Mouse (Mus musculus): ENCODE results near the gene Acvr1b.
A peak's percentile ranks its signal among the peaks of the same experiment; 100 is the strongest.

Gene Acvr1b

DNA sequence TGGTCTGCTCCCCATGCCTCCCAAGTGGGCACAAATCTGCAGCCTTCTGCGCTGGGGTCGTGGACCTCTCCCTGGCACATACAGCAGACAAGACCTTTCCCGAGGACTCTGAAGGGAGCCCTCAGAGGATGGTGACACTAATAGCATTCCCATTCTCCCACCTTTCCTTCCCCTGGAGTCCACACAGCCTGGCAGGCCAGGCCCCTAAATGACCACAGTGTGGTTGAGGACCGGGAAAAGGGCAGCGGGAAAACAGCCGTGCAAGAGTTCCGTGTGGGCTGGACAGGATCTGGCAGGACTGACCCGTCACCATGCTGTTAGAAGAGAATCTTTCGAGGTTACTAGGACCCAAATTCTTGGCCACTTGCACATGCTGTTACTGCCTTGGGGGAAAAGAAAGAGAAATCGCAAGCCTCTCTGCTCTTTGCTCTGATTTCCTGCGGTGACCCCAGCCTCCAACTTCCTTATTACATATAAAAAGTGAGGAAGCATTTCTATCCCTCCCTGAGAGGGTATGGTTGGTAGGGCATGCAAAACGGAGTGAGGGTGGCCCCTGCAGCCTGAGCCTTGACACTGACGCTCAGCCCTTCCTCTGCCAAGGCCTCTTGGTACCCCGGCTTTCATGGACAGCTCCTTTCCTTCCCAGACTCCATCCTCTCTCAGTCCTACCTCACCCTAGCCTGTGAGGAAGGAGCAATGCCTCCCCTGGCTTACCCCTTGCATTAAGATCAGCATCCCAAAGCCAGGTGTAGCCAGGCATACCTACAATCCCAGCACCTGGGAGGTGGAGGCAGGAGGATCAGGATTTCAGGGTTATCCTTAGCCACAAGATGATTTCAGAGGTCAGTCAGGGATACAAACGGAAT lies 27.5 kb upstream of the Acvr1b start:
- peak; percentile 44 for DNase-seq (ENCODE audit: low spot score)

DNA sequence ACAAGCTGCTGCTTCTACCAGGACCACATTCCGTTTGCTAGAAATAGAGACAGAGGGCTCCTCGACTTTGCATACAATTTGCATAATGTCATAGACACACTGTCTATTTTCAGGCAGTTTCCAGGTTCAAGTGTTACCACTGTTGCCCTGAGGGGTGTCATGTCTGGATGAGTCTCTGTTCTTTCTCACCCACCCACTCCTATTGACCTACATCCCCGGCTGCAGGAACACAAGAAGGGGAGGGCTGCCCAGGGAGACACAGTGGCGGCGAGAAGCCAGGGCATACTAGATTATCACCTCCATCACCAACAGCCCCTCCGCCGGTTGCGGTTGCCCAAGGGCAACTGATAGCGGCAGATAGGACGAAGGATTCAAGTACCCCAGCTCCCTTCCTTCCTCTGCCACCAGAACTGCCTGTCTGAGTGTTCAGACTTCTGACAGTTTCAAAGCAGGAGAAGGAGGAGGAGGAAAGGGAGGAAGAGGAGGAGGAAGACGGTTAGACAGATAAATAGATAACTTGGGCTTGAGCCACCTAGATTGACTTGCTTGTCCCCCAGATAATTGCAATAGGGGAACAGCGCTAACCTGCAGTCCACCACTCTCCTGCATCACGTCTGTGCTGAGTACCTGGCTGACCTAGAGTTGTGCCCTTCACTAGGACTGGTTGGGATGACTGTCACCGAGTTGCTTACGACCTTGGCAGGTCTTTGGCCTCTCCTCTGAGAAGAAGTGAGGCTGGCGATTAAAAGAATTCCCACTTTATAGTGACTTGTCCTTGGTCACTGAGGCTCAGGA lies 26.6 kb upstream of the Acvr1b start:
- DNase-seq (ENCODE audit: low spot score): peak; percentile 47

DNA sequence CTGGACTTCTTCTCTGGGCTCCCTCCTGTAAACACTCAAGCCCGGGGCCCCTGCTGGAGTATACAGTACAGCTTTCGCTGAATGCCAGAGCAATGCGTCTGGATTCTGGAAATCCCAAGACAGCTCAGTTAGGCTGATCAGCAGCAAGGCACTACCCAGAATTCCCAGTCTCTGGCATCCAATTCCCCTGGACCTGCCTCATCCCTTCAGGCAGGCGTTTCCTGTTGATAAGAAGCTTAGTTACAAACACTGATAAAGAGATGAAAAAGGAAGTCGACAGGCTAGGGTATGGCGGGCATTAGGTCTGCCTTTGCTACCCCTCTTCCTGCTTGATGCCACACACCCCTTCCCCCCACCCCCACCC lies 26.0 kb upstream of the Acvr1b start:
- peak; percentile 80 for DNase-seq (ENCODE audit: low spot score)

DNA sequence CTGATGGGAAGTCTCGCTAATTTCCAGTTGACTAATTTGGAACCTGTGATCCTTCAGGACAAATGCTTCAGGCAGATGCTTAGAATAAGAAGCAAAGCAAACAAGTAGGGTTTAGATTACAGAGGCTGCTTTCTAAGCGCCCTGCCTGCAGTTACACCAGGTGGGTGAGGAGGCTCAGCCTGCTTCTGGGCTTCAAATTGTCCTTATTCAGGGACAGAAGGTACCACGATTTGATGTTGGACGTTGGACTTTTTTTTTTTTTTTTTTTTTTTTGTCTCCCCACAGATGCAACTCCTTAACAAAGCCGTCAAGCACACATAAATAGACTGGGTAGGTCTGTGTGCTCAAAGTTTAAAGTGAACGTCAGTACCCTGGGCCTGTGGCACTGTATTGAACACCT lies 25.3 kb upstream of the Acvr1b start:
- DNase-seq (ENCODE audit: low spot score): peak; percentile 85

DNA sequence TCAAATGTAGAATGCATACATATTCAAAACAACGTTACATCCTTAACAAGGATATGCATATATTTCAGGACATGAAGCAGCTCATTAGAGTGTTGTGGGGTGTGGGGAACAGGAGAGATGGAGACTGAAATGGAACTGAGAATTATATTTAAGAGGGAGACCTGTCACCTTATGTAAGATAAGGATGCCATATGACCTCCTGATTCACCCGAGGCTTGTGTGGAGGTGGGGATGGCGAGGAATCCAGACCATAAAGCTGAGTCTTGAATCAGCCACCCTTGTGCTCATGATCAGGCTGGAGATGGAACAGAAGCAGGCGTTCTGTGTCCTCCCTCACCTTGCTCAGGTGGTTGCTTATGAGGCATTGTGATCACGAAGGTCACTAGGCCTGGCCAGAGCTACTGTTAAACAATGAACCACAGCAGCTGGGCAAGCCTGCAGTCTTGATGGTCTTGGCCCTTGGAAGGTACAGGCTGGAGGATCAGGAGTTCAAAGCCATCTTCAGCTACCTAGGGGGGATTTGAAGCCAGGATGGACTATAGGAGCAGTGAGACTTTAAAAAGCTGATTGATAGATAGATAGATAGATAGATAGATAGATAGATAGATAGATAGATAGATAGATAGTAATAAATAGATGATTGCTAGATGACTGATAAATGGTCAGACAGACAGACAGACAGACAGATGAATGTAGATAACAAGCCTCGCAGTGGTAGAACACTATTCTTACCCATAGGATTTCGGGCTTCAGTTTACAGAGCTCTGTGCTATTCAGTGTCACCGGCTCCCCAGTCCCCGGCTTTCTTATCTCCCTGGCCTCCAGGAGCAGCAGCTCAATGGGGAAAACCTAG lies 22.2 kb upstream of the Acvr1b start:
- no peak for DNase-seq (ENCODE audit: low spot score)

DNA sequence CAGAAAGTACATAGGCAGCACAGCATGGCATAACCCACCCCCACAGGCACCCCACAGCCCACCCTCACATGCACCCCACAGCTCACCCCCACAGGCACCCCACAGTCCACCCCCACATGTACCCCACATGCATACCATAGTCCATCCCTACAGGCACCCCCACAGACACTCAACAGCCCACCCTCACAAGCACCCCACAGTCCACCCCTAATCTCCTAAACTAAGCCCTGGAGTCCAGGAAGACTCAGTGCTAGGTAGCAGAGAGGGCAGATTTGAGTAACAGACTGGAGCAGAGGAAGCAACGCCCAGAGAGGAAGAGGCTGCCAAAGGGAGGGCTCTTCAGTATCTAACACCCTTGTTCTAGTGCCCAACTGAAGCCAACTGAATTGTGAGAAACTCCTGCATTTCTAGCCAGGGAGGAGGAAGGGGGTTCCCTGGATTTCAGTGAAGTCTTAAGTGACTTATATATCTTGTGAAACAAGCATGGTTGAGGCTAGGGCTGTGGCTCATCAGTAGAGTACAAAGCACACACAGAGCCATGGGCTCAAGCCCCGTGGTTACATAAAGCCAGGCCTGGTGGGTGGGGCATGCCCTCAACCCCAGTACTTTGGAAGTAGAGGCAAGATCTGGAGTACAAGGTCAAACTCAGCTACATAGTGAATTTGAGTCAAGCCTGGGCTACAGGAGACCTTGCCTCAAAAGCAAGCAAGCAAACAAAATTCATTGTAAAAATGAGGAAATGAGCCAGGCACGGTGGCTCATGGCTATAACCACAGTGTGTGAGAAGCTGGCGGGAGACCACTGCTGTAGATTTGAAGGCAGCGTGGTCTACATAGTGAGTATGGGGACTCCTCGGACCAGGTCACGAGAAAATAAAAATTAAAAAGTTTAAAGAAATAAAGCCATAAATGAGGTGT lies 18.9 kb upstream of the Acvr1b start:
- no peak for DNase-seq (ENCODE audit: low spot score)

DNA sequence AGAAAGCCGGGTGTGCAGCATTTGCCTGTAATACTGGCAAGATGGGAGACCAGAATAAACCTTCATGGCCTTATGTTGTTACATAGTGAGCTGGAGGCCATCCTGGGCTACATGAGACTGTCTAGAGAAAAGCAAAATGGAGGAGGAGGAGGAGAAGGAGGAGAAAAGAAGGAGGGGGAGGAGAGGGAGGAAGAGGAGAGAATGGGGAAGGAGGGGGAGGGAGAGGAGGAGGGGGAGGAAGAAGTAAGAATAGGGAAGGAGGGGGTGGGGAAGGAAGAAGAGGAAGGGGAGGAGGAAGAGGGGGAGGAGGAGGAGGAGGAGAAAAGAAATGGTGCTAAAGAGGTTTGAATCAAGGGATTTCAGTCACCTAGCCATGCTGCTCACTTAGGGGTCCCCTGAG lies 13.7 kb upstream of the Acvr1b start:
- no peak for DNase-seq (ENCODE audit: low spot score)

DNA sequence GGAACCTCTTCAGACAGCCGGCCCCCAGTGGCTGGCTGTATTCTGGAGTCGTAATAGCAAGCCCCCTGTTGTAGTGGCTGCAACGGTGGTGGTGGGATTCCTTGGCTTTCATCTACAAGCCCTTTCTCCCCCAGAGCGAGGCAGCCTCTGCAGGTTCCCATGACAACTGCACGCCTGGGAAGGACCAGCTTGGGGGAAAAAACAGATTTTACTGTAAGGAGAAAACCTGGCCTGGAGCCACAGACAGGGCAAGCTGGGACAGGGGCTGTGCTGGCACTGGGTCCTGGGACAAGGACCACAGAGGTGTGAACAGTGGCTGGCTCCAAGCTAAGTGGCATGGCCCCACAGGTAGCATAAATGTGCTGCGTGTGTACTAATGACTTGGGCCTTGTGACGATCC lies 13.3 kb upstream of the Acvr1b start:
- DNase-seq (ENCODE audit: low spot score): no peak

DNA sequence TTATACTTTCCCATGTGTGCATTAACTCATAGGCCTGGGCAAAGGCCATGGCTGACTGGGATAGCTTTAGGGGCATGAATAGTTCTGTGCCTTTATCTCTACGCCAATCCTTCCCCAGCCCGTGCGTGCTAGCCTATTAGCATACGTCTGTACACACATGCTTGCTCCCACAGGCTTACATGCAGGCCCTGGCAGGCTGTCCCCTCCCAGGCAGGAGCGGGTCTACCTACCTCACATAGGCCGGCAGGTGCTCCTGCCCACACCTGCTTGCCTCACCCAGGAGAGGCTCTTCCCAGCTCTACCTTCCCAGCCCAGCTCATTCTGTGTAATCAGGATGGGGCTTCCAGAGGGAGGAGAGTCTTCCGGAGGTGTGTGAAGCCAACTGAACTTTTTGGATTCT lies 12.3 kb upstream of the Acvr1b start:
- no peak for DNase-seq (ENCODE audit: low spot score)

DNA sequence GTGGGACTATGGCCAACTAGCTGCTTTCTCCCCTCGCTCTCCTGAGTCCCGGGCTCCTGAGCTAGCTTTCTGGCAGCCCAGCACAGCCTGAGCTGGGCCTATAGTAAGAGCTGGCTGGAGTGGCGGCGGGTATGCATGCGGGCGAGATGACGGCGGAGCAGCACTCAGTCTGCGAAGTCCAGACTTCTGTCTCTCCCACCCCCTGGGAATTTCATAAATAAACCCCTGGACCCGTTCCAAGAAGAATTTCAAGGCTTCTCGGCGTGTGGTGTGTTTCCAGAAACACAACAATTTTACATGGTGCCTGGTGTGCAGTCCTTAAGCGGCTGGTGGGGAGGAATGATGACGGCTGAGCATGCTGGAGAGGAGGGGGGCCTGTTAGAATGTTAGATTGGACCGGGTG lies 10.8 kb upstream of the Acvr1b start:
- DNase-seq (ENCODE audit: low spot score): peak; percentile 85

DNA sequence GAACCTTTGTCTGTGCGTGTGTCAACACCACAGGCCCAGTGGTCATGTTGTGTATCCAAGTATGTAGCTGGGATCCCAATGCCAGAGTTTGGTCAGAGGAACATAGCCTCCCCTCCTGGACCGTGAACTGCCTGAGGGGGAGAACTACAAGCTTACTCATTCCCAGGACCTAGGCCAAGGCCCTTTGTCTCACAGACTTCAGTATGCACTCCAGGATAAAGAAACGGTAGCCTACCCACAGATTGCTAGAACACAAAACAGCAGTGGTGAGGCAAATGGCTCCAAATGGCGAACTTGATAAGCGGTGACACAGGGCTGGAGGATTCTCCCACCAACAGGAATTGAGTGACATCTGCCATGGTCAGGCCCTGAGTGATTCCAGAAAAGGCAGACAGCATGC lies 10.0 kb upstream of the Acvr1b start:
- DNase-seq (ENCODE audit: low spot score): peak; percentile 44

DNA sequence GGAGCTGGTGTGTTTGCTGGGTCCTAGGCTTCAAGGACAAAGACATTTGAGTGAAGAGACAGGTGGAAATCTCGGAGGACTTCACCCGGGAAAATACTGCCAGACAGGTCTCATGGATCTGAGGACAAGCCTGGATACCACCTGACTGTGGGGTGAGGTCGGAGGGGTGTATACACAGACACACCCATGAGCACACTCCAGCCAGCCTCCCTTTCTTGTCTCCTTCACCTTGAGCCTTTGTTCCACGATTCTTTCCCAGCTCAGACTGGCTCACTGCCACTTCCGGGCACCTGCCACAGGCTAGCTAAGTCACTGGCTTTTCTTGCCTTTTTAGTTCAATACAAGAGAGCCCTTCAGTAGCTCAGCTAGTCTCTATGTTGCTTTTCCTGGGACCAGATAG lies 9.6 kb upstream of the Acvr1b start:
- DNase-seq (ENCODE audit: low spot score): peak; percentile 30

DNA sequence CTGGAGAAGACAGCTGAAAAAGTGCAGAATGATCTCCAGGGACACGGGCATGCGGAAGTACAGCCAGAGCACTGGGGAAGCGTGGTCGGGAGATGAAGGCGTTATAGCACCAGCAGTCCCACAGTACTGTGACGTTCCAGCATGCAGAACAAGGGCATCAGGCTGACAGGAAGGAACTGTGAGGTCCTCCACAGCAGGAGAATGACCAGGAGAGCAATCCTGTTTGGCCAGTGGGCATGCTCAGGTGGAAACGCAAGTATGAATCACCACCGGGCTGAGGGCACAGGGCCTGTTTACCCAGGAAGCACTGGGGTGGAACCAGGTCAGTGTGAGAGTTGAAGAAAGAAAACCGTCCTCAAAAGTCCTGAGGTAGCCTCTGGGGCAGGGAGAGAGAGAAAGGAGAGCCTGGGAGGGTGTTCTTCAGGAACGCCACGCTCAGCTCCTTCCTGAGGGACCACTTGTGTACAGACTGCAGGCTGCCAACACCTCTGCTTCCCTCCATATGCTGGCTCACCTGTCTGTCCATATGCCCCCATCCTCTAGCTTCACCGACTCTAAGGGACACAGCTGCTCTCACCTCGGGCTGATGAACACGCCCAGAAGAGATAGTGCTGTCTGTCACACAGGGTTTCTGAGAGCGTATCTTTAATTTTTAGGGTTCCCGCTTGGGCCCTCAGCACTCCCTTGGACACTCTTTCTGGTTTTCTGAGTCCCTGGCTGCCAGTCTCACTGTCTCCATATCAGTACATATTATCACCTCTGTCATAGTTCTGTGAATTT lies 8.0 kb upstream of the Acvr1b start:
- no peak for DNase-seq (ENCODE audit: low spot score)

DNA sequence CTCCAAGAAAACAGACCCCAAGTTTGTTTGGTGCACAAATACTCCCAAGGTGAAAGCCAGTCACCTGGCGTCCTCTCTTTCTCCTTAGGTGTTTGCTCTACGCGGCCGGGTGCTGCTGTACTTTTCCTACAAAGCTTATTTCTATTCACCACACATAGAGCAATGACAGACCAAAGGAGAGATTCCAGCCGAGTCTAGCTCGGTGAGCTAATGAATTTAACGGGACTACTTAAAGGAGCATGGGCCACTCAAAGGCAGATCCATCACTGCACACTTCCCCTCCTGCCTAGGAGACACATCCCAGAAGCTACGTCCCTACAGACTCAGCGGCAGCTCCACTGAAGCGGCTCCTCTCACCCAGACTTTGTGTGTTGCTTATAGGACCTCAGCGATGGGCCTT lies 6.3 kb upstream of the Acvr1b start:
- DNase-seq (ENCODE audit: low spot score): no peak

DNA sequence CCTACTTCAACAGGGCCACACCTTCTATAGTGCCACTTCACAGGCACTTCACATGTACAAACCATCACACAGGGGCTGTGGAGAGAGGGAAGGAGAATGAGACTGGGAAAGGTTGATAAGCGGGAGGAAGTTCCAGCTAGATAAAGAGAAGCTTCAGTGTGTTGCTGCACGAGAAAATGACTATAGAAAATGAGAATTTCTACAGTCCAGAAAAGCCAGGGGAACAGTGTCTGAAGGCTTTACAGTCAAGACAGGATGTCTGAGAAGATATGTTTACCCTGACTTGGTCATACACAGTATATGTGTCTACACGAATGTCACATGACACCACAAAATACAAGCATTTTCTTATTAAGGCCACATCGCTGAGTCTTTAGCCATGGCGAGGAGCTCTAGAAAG lies 4.0 kb upstream of the Acvr1b start:
- no peak for DNase-seq (ENCODE audit: low spot score)

DNA sequence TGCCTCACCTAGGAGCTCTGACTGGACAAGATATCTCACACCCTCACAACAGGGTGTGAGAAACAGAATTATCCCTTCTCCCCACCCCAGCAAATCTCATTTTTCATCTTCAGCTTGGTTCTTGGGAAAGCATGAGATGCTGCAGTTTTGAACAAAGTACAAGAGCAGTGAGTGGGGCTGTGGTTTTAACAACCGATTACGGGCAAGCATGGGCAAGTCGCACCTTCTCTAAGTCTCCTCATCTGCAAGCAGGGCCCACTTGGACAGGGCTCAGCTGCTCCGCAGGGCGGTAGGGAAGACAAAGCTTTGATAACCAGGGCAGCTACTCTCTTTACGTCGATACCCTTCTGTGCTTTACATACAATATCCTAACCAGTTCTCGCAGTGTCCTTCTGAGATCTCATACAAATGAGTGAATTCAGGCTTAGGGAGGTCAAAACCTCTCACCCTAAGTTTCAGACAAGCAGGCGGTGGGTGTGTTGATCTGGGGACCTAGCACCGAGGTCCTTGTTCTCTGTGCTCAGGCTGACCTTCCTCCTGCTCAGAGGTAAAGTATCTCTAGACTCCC lies 3.4 kb upstream of the Acvr1b start:
- no peak for DNase-seq (ENCODE audit: low spot score)

DNA sequence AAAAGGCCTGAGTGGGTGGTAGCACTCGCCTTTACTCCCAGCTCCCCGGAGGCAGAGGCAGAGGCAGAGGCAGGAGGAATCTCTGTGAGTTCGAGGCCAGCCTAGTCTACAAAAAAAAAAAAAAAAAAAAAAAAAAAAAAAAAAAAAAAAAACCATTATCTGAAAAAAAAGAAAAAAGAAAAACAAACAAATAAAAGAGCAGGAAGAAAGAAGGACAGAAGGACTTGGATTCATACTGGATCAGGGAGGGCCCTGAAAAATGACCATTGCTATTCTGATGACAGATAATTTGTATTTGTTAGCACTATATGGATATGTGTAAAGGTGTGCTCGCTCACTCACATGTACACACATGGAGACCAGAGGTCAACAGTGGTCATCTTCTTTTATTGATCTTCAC lies 2.6 kb upstream of the Acvr1b start:
- no peak for DNase-seq (ENCODE audit: low spot score)

DNA sequence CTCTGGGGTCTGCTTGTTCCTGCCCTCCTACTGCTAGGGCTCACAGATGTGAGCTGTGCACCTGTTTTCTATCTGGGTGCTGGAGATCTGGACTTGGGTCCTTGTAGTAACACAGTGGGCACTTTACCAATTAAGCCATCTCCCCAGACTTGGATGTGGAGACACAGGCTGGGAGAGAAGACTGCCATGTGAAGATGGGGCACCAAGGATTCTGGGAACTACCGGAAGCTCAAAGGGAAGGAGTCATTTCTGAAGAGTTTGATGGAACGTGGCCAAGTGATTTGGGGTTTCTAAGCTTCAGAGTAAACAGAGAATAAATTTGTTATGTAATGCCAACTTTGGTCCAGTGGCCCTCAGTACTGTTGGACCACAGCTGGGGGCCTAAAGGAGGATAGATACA lies 1.9 kb upstream of the Acvr1b start:
- DNase-seq (ENCODE audit: low spot score): no peak

DNA sequence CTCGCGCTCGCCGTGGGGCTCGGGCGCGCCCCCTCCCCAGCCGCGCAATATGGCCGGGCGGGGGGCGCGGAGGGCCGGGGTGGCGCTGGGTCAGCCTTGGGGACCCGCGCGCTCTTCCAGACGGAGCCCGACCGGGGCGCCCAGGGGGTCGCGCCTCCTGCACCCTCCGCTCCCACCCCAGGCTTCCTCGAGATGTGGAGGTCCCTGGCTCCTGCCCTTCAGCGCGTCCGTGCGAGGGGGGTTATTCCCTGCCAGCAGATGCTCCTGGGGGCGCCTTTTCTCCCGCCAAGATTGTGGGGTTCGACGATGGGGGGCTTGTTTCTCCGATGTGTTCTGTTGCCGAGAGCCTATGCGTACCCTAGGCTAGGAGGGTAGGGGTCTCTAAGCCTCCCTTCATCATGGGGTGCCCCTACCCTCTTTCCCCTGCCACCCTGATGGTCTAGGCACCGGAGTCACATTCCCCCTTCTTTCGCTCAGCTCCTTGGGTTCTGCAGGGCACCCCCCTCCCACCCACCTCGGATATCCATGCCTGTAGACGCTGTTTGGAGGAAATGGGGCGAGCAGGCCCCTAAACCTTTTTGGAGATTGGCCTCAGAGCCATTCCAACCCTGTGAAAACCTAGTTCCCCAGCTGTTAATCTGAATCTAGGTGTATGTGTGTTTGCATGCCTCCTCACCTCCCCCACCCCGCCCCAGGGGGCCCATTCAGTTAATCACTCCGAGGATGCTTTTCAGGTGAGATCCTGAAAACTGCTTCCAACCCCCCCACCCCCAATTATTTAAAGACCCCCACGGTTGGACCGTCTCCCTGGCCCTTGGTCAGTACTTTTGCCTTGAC lies 645 bp downstream of the Acvr1b start:
- DNase-seq (ENCODE audit: low spot score): peak; percentile 41

DNA sequence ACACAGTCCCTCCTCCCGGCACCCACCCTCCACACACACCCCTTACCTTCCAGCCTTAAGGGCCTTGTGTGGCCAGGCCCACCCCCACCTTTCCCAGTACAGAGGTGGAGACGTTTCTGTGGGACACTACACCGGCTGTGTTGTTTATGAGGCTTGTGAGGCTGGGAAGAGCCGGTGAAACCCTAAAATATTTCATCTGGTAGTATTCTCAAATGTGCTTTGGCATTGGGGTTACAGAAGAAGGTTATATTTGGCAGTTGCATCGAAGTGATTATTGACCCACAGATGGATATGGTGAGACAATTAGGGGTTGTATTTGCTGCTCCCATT lies 1.2 kb downstream of the Acvr1b start:
- no peak for DNase-seq (ENCODE audit: low spot score)
